Comparison of ENCODE assay signal across 9 mouse cellular contexts in the genomic region with DNA sequence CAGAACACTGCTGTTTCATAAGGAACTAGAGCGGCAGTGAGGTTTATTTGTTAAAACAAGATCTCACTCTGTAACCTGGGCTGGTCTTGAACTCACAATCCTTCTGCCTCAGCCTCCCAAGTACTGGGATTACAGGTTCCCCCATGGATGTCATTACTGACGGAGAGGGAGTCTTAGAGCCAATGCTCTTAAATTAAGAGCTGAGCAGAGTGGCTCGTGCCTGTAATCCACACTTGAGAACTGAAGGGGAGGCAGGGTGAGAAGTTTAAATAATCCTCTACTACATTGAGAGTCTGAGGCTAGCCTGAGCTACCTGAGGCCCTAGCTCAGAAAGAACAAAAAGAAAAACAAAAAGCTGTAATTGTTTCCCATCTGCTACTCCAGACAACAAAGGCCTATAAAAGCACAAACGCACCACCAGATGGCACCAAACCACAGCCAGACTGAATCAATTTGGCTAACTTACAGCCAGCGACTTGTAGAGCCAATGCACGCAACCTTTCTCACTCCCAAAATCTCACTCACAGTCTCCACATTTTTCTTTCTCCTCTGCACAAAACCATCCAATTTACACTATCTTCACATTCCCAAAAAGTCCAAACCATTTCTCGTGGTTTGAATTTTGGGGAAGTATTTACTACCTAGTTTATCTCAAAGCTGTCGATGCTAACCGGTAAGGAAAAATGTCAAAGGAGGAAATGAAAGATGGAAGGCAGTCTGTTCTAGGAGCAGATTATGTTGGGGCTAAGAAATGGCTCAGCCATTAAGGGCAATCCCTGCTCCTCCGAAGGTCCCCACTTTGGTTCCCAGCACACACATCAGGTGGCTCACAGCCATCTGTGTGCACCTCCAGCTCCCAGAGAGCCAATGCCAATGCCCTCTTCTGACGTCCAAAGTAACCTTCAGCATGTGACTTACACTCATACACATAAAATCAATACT. TPM values are rescaled to one million over a fixed set of nuclear protein-coding genes. Genes with fewer than 3 reads are reported as not detected.
A peak's percentile ranks its signal among the peaks of the same experiment; 100 is the strongest.
DNase-seq lines count a peak whose midpoint lies in the region; ATAC-seq lines count a peak whose summit lies in the region.
"Had no signal": no experiment of that assay in that cellular context is flagged by ENCODE, and none has a peak within 500 bp of the region (broad histone marks: within the 10 kb centered on the region; RNA-seq: fewer than 3 reads in every experiment).

No protein-coding gene starts in this region.

- H3K4me3 ChIP-seq in kidney, embryonic 16.5 days (ENCODE audit: low read length): no peak overlapping the region
- no peak overlapping the region for H3K4me3 ChIP-seq in limb, embryonic 13.5 days
- H3K4me3 ChIP-seq: stomach, embryonic 15.5 days had no signal

- no peak overlapping the region for H3K27ac ChIP-seq in kidney, embryonic 16.5 days (ENCODE audit: low read length)
- H3K27ac ChIP-seq in limb, embryonic 13.5 days: no peak overlapping the region
- H3K27ac ChIP-seq: stomach, embryonic 15.5 days had no signal

- no peaks in the 10 kb centered on the region for H3K27me3 ChIP-seq in kidney, embryonic 16.5 days (ENCODE audit: insufficient read depth, low read length)
- no peaks in the 10 kb centered on the region for H3K27me3 ChIP-seq in limb, embryonic 13.5 days
- no peaks in the 10 kb centered on the region for H3K27me3 ChIP-seq in splenic B cell, adult 2 months (ENCODE audit: control insufficient read depth, insufficient read depth, low read length, poor library complexity, severe bottlenecking)
- H3K27me3 ChIP-seq: stomach, embryonic 15.5 days had no signal

- no peaks in the 10 kb centered on the region for H3K9me3 ChIP-seq in kidney, embryonic 16.5 days (ENCODE audit: low read length)
- H3K9me3 ChIP-seq in limb, embryonic 13.5 days: no peaks in the 10 kb centered on the region
- H3K9me3 ChIP-seq: stomach, embryonic 15.5 days had no signal

- H3K36me3 ChIP-seq in kidney, embryonic 16.5 days (ENCODE audit: insufficient read depth, low read length): no peaks in the 10 kb centered on the region
- H3K36me3 ChIP-seq in limb, embryonic 13.5 days: no peaks in the 10 kb centered on the region
- no peaks in the 10 kb centered on the region for H3K36me3 ChIP-seq in splenic B cell, adult 2 months (ENCODE audit: control insufficient read depth, insufficient read depth, low read length, poor library complexity, severe bottlenecking)
- H3K36me3 ChIP-seq: stomach, embryonic 15.5 days had no signal

- no peak overlapping the region; the same call in 1 of the 2 replicates for H3K9ac ChIP-seq in kidney, embryonic 16.5 days (replicated peaks; ENCODE audit: low read length)
- no peak overlapping the region for H3K9ac ChIP-seq in limb, embryonic 13.5 days
- H3K9ac ChIP-seq: stomach, embryonic 15.5 days had no signal

- no peaks in the 10 kb centered on the region for H3K4me1 ChIP-seq in kidney, embryonic 16.5 days (ENCODE audit: insufficient read depth, low read length)
- H3K4me1 ChIP-seq in limb, embryonic 13.5 days: no peaks in the 10 kb centered on the region
- H3K4me1 ChIP-seq: stomach, embryonic 15.5 days had no signal

- ATAC-seq in kidney, embryonic 16.5 days (ENCODE audit: low FRiP score, low TSS enrichment): no peak
- ATAC-seq in limb, embryonic 13.5 days (ENCODE audit: low FRiP score, low read depth): peak; percentile 72; the same call in 1 of the 2 replicates

- 53% methylated on average over 11 of the region's 11 CpGs for WGBS in kidney, embryonic 16.5 days
- 56% methylated on average over 11 of the region's 11 CpGs for WGBS in limb, embryonic 13.5 days

- DNase-seq in kidney, adult 11 months: peak; percentile 64
- peak; percentile 92 for DNase-seq in embryo, embryonic 10 days (ENCODE audit: low spot score)
- peak; percentile 63 for DNase-seq in gastrocnemius, postnatal 25 days
- DNase-seq in kidney, adult 9 months: peak; percentile 89
- peak; percentile 58 to 80 for DNase-seq in natural killer cell, adult 2 months (ENCODE audit: low spot score in 2 of 2)
- peak; percentile 89 for DNase-seq in splenic B cell, adult 2 months (ENCODE audit: low read depth, low spot score)

- no peak overlapping the region for H3K4me2 ChIP-seq in kidney, embryonic 16.5 days (replicated peaks; ENCODE audit: low read depth, low read length)
- no peak overlapping the region for H3K4me2 ChIP-seq in limb, embryonic 13.5 days (replicated peaks)
- H3K4me2 ChIP-seq: stomach, embryonic 15.5 days had no signal

RNA-seq across cellular contexts. Expression of gene Elf2, which starts 51.3 kb away (rescaled TPM):
- polyA plus RNA-seq in kidney, embryonic 16.5 days (2015; fragmentation: Nextera tagmentation; extraction: Ambion mirVana): 62.9 and 64.4 TPM in 2 replicates
- total RNA-seq in gastrocnemius, postnatal 25 days (2021): 10 to 100 TPM; 44.3 to 46.1 TPM
- 65.0 and 70.3 TPM in 2 replicates for polyA plus RNA-seq in limb, embryonic 13.5 days (2015; fragmentation: Nextera tagmentation; extraction: Ambion mirVana)
